Mouse (Mus musculus): ENCODE measurements around the gene Lzts2. TPM values are rescaled to one million over a fixed set of nuclear protein-coding genes. Genes with fewer than 3 reads are reported as not detected.

Lzts2 gene
- 35.7 and 44.1 TPM in 2 replicates for polyA plus RNA-seq (2014; fragmentation: Nextera tagmentation; extraction: Ambion mirVana)

GRCm38 (mm10) chr19:45014335-45014971, at the start of gene Lzts2:
Lzts2 (plus strand) TSS chr19:45014414.
- Histone ChIP-seq H3K4me3 (ENCODE audit: low read depth, low read length) (peak within 1 kb of the TSS; percentile 75), H3K9ac (ENCODE audit: low read length) (peak within 1 kb of the TSS; percentile 96), H3K27ac (ENCODE audit: low read depth, low read length) (peak within 1 kb of the TSS; percentile 20; the same call in 1 of the 2 replicates), H3K36me3 (ENCODE audit: control insufficient read depth, insufficient read depth, low read length) (peaks cover 7% of the 10 kb centered on the region), H3K4me1 (ENCODE audit: control insufficient read depth, insufficient read depth, low read length) (peaks cover 31% of the 10 kb centered on the region), H3K27me3 (ENCODE audit: control insufficient read depth, insufficient read depth, low read length) (no peaks in the 10 kb centered on the region), H3K4me2 (peak within 1 kb of the TSS; percentile 83), H3K9me3 (ENCODE audit: control insufficient read depth, low read length) (no peaks in the 10 kb centered on the region)
- WGBS = 12% methylated on average over 9 of the region's 10 CpGs
- DNase-seq (ENCODE audit: low spot score, missing footprints) (peak; percentile 87), ATAC-seq (ENCODE audit: low FRiP score) (no peak)

DNA sequence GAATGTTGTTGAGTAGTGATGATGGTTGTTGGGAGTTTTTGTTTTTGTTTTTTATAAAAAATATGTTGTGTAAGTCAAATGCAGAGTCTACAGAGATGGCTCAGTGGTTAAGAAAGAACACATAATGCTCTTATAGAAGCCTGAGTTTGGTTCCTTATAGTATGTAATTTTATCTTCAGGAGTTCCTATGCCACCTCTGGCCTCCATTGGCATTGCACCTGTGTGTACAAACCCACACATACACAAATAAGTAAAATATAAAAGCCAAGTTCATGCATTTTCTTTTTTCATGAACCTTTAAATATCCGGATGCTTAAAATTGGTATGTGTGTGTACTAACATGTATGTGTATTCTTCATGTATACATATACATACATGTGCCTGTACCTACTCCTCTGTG, 48.2 kb upstream of the Lzts2 start:
- Histone ChIP-seq H3K4me2 (no peak overlapping the region), H3K4me1 (ENCODE audit: control insufficient read depth, insufficient read depth, low read length) (no peaks in the 10 kb centered on the region), H3K4me3 (ENCODE audit: low read depth, low read length) (no peak overlapping the region), H3K9me3 (ENCODE audit: control insufficient read depth, low read length) (no peaks in the 10 kb centered on the region), H3K36me3 (ENCODE audit: control insufficient read depth, insufficient read depth, low read length) (peaks cover 24% of the 10 kb centered on the region; the same call in 1 of the 2 replicates), H3K27ac (ENCODE audit: low read depth, low read length) (no peak overlapping the region), H3K9ac (ENCODE audit: low read length) (no peak overlapping the region), H3K27me3 (ENCODE audit: control insufficient read depth, insufficient read depth, low read length) (no peaks in the 10 kb centered on the region)
- WGBS = 97% methylated on average over 1 of the region's 1 CpGs
- ATAC-seq (ENCODE audit: low FRiP score) (no peak), DNase-seq (ENCODE audit: low spot score, missing footprints) (no peak)

DNA sequence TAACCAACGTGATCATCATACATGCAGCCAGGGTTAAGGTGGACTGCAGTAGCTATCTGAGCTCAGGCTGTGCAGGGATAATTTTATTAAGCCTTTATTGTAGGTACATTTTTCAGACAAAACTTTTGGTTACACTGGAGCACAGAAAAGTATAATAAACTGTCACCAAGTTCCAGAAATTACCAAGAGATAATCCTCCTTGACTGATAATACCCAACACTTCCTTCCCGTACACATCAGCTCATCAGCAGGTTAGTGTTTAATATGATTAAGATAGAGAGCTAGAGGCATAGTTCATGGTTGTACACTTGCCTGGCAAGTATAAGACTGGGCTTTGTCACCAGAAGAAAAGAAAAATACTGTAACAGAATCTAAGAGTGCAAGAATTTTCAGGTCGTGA, 45.9 kb upstream of the Lzts2 start:
- Histone ChIP-seq H3K9ac (ENCODE audit: low read length) (no peak overlapping the region), H3K36me3 (ENCODE audit: control insufficient read depth, insufficient read depth, low read length) (peaks cover 25% of the 10 kb centered on the region; the same call in 1 of the 2 replicates), H3K4me3 (ENCODE audit: low read depth, low read length) (no peak overlapping the region), H3K27ac (ENCODE audit: low read depth, low read length) (no peak overlapping the region), H3K4me1 (ENCODE audit: control insufficient read depth, insufficient read depth, low read length) (no peaks in the 10 kb centered on the region), H3K9me3 (ENCODE audit: control insufficient read depth, low read length) (no peaks in the 10 kb centered on the region), H3K27me3 (ENCODE audit: control insufficient read depth, insufficient read depth, low read length) (no peaks in the 10 kb centered on the region), H3K4me2 (no peak overlapping the region)
- DNase-seq (ENCODE audit: low spot score, missing footprints) = no peak
- no peak for ATAC-seq (ENCODE audit: low FRiP score)
- WGBS = 91% methylated on average over 3 of the region's 3 CpGs

GRCm38 (mm10) chr19:44976636-44977035, 37.6 kb upstream of the Lzts2 start:
- Histone ChIP-seq H3K27ac (ENCODE audit: low read depth, low read length) (no peak overlapping the region), H3K27me3 (ENCODE audit: control insufficient read depth, insufficient read depth, low read length) (no peaks in the 10 kb centered on the region), H3K36me3 (ENCODE audit: control insufficient read depth, insufficient read depth, low read length) (peaks cover 33% of the 10 kb centered on the region; the same call in 1 of the 2 replicates), H3K9me3 (ENCODE audit: control insufficient read depth, low read length) (no peaks in the 10 kb centered on the region), H3K4me1 (ENCODE audit: control insufficient read depth, insufficient read depth, low read length) (no peaks in the 10 kb centered on the region), H3K4me2 (no peak overlapping the region), H3K4me3 (ENCODE audit: low read depth, low read length) (no peak overlapping the region), H3K9ac (ENCODE audit: low read length) (no peak overlapping the region)
- WGBS = 89% methylated on average over 6 of the region's 6 CpGs
- ATAC-seq (ENCODE audit: low FRiP score) (no peak), DNase-seq (ENCODE audit: low spot score, missing footprints) (no peak)

GRCm38 (mm10) chr19:44977148-44977547, 37.1 kb upstream of the Lzts2 start:
- no peak overlapping the region for H3K27ac ChIP-seq (ENCODE audit: low read depth, low read length)
- H3K4me3 ChIP-seq (ENCODE audit: low read depth, low read length) = no peak overlapping the region
- no peaks in the 10 kb centered on the region for H3K27me3 ChIP-seq (ENCODE audit: control insufficient read depth, insufficient read depth, low read length)
- H3K9ac ChIP-seq (ENCODE audit: low read length) = no peak overlapping the region
- ATAC-seq (ENCODE audit: low FRiP score) (no peak), DNase-seq (ENCODE audit: low spot score, missing footprints) (no peak)
- WGBS = 95% methylated on average over 6 of the region's 6 CpGs
- H3K9me3 ChIP-seq (ENCODE audit: control insufficient read depth, low read length) = no peaks in the 10 kb centered on the region
- peaks cover 33% of the 10 kb centered on the region; the same call in 1 of the 2 replicates for H3K36me3 ChIP-seq (ENCODE audit: control insufficient read depth, insufficient read depth, low read length)
- H3K4me2 ChIP-seq = no peak overlapping the region
- no peaks in the 10 kb centered on the region for H3K4me1 ChIP-seq (ENCODE audit: control insufficient read depth, insufficient read depth, low read length)

GRCm38 (mm10) chr19:44980787-44981186, 33.4 kb upstream of the Lzts2 start:
- no peaks in the 10 kb centered on the region for H3K4me1 ChIP-seq (ENCODE audit: control insufficient read depth, insufficient read depth, low read length)
- no peaks in the 10 kb centered on the region for H3K9me3 ChIP-seq (ENCODE audit: control insufficient read depth, low read length)
- H3K4me2 ChIP-seq = no peak overlapping the region
- ATAC-seq (ENCODE audit: low FRiP score) (no peak), DNase-seq (ENCODE audit: low spot score, missing footprints) (no peak)
- WGBS = 90% methylated on average over 2 of the region's 2 CpGs
- no peaks in the 10 kb centered on the region for H3K27me3 ChIP-seq (ENCODE audit: control insufficient read depth, insufficient read depth, low read length)
- no peak overlapping the region for H3K27ac ChIP-seq (ENCODE audit: low read depth, low read length)
- H3K36me3 ChIP-seq (ENCODE audit: control insufficient read depth, insufficient read depth, low read length) = peaks cover 19% of the 10 kb centered on the region; the same call in 1 of the 2 replicates
- no peak overlapping the region for H3K4me3 ChIP-seq (ENCODE audit: low read depth, low read length)
- no peak overlapping the region for H3K9ac ChIP-seq (ENCODE audit: low read length)

DNA sequence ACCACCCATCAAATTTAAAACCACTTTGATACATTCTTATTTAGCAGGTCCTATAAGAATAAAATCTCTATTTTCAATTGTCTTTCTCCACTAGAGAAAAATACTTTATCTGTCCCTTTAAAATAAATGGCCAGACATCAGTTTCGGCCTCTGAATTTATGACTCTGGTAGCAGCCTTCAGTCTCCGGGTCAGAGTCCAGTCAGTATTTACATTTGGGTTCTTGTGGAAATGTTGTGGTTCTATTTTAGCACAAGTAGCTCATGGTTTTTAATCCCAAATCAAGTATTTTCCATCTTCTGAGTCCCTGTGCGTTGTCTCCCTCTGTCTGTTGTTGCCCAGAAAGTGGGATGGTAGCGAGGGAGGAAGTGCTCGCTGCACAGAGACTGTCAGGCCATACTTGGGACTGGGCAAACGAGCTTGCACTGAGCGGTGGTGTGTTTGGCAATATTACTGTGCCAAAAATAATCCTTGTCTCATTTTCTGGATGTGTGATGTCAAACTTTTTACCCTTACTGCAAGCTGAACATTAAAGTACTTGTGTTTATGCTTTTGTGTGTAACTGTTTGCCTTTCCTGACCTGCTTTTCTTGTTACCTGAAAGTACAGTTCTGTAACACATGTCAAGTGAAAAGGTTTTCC, 31.6 kb upstream of the Lzts2 start:
- peaks cover 6% of the 10 kb centered on the region; the same call in 1 of the 2 replicates for H3K36me3 ChIP-seq (ENCODE audit: control insufficient read depth, insufficient read depth, low read length)
- H3K27ac ChIP-seq (ENCODE audit: low read depth, low read length) = no peak overlapping the region

DNA sequence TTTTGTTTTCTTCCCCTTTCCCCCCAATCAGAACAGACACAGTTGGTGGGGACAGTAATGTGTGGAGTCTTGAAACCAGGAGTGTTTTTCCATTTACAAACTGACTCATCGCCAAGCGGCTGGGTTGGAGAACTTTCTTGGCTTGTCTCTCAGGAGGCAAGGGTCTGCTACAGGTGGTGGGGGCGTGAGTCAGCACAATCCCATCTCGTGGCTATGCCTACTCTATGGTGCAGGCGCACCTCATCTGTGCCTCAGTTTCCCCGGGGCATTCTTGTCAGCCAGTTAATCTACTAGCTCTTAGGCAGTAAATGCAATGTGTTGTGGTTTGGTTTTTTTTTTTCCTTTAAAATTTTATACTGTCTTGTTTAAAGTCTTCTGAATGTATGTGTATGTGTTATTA, 30.8 kb upstream of the Lzts2 start:
- Histone ChIP-seq H3K9ac (ENCODE audit: low read length) (no peak overlapping the region), H3K4me3 (ENCODE audit: low read depth, low read length) (no peak overlapping the region), H3K27me3 (ENCODE audit: control insufficient read depth, insufficient read depth, low read length) (no peaks in the 10 kb centered on the region), H3K4me2 (no peak overlapping the region), H3K4me1 (ENCODE audit: control insufficient read depth, insufficient read depth, low read length) (no peaks in the 10 kb centered on the region; the same call in 1 of the 2 replicates), H3K9me3 (ENCODE audit: control insufficient read depth, low read length) (no peaks in the 10 kb centered on the region), H3K27ac (ENCODE audit: low read depth, low read length) (no peak overlapping the region), H3K36me3 (ENCODE audit: control insufficient read depth, insufficient read depth, low read length) (peaks cover 6% of the 10 kb centered on the region; the same call in 1 of the 2 replicates)
- 90% methylated on average over 6 of the region's 6 CpGs for WGBS
- DNase-seq (ENCODE audit: low spot score, missing footprints) (no peak), ATAC-seq (ENCODE audit: low FRiP score) (no peak)

More for the DNA sequence above, 31.6 kb upstream of the Lzts2 start:
- no peak overlapping the region for H3K4me2 ChIP-seq
- no peak overlapping the region for H3K9ac ChIP-seq (ENCODE audit: low read length)
- H3K27me3 ChIP-seq (ENCODE audit: control insufficient read depth, insufficient read depth, low read length) = no peaks in the 10 kb centered on the region
- ATAC-seq (ENCODE audit: low FRiP score) (no peak), DNase-seq (ENCODE audit: low spot score, missing footprints) (no peak)
- H3K4me3 ChIP-seq (ENCODE audit: low read depth, low read length) = no peak overlapping the region
- 89% methylated on average over 7 of the region's 7 CpGs for WGBS
- no peaks in the 10 kb centered on the region for H3K9me3 ChIP-seq (ENCODE audit: control insufficient read depth, low read length)
- H3K4me1 ChIP-seq (ENCODE audit: control insufficient read depth, insufficient read depth, low read length) = no peaks in the 10 kb centered on the region

- Histone ChIP-seq H3K4me2 (no peak overlapping the region), H3K27me3 (ENCODE audit: control insufficient read depth, insufficient read depth, low read length) (no peaks in the 10 kb centered on the region), H3K4me1 (ENCODE audit: control insufficient read depth, insufficient read depth, low read length) (peaks cover 2% of the 10 kb centered on the region; the same call in 1 of the 2 replicates), H3K27ac (ENCODE audit: low read depth, low read length) (no peak overlapping the region), H3K9ac (ENCODE audit: low read length) (no peak overlapping the region), H3K36me3 (ENCODE audit: control insufficient read depth, insufficient read depth, low read length) (0 out of 2 replicates have a peak, but pooled peaks cover 4% of the 10 kb centered on the region), H3K9me3 (ENCODE audit: control insufficient read depth, low read length) (no peaks in the 10 kb centered on the region), H3K4me3 (ENCODE audit: low read depth, low read length) (no peak overlapping the region)
- WGBS = 89% methylated on average over 4 of the region's 4 CpGs
- DNase-seq (ENCODE audit: low spot score, missing footprints) (no peak), ATAC-seq (ENCODE audit: low FRiP score) (no peak)
These were observed 29.8 kb upstream of the Lzts2 start for GRCm38 (mm10) chr19:44984420-44984819.

Data from midbrain, embryonic 11.5 days (tissue).